Mouse (Mus musculus) stomach, postnatal 0 days (tissue): ENCODE measurements around the gene Gm49396. TPM values are rescaled to one million over a fixed set of nuclear protein-coding genes. Genes with fewer than 3 reads are reported as not detected.

Experiments
- ATAC-seq: fragments of 200-750 bp; cut with Nextera tagmentation; 2 replicates; pipeline ENCODE4 v1.8.0; 2017; ENCODE audit not compliant: low FRiP score, low TSS enrichment
- DNase-seq: peaks from one replicate; pipeline ENCODE4 v3.0.0-alpha.2; 2016; ENCODE audit warnings: low spot score
- H3K27ac ChIP-seq: fragments of 300-500 bp; sonication (generic); replicated peaks from 2 replicates; pipeline ENCODE4 v1.5.1; 2014; ENCODE audit warnings: mild to moderate bottlenecking, control low read depth
- H3K27me3 ChIP-seq: fragments of 300-500 bp; sonication (generic); 2 replicates; pipeline ENCODE4 v1.6.1; 2014; ENCODE audit warnings: low read length; ENCODE audit not compliant: control insufficient read depth, insufficient read depth
- H3K36me3 ChIP-seq: fragments of 300-500 bp; sonication (generic); 2 replicates; pipeline ENCODE4 v1.6.1; 2014; ENCODE audit warnings: low read length, mixed read lengths; ENCODE audit not compliant: control insufficient read depth, insufficient read depth
- H3K4me1 ChIP-seq: fragments of 300-500 bp; sonication (generic); replicated peaks from 2 replicates; pipeline ENCODE4 v1.6.1; 2014; ENCODE audit warnings: antibody characterized with exemption; ENCODE audit not compliant: control insufficient read depth, insufficient read depth
- H3K4me2 ChIP-seq: fragments of 300-500 bp; sonication (generic); replicated peaks from 2 replicates; pipeline ENCODE4 v1.6.1; 2014; ENCODE audit warnings: low read depth, mild to moderate bottlenecking, control low read depth, moderate library complexity
- H3K4me3 ChIP-seq: fragments of 300-500 bp; sonication (generic); 2 replicates; pipeline ENCODE4 v1.5.1; 2014; ENCODE audit warnings: low read depth, low read length, control low read depth
- H3K9ac ChIP-seq: fragments of 300-500 bp; sonication (generic); 2 replicates; pipeline ENCODE4 v1.6.1; 2014; ENCODE audit warnings: mild to moderate bottlenecking, low read length, control low read depth, mixed read lengths
- H3K9me3 ChIP-seq: fragments of 300-500 bp; sonication (generic); 2 replicates; pipeline ENCODE4 v1.6.1; 2016; ENCODE audit warnings: low read length; ENCODE audit not compliant: control insufficient read depth
- CTCF ChIP-seq: IDR thresholded peaks from 2 replicates; pipeline ENCODE4 v1.5.1; 2016; ENCODE audit warnings: antibody characterized with exemption, low read depth, mild to moderate bottlenecking, moderate library complexity
- EP300 ChIP-seq: optimal IDR thresholded peaks from 2 replicates; pipeline ENCODE3; 2016; ENCODE audit warnings: antibody characterized with exemption
- WGBS: fragments of 180-500 bp; shearing (Covaris S2); extraction: QIAGEN DNeasy Blood & Tissue Kit; methylation state at CpG from one replicate; pipeline ENCODE4 v1.1.7; 2014; 5-methylcytosine and 5-hydroxymethylcytosine counted together
- polyA plus RNA-seq: library from polyadenylated mRNA; unstranded; fragments of >200 nt; fragmentation: Nextera tagmentation; extraction: Ambion mirVana; gene quantifications from 2 replicates; pipeline ENCODE4 v1.2.1, GENCODE M21; 2015

The Gm49396 gene
- polyA plus RNA-seq, 1 experiment from 2014 or later = 2.5 TPM

DNA sequence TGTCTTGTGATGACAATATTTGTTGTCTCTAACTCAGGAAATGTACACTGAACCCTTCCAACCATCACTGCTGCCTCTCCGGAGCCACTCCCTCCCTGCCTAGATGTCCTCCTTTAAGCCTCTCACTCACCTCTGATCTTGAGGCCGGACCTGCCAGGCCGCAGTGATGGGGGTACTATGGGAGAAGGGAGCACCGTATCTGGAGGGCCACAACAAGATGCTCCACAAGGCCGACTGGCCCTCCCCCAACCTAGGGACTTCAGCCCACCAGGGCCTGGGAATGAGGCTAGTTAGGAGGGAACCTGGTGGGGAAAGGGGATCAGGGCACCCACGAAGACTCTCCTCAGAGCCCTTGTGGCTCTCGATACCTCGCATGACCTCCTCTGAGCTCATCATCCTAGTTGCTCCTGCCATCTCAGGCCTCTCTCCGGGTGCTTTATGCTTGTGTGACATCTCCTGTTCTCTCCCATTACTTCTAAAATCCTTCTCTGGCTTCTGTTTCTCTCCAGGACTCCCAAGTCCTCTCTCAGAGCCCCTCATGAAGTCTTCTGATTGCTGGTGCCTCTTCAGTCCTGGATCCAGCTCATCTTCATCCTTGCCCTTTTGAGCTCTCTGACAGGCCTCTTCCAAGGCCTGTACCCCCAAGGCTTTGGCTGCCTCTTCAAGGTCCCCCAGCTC lies 27.9 kb downstream of the Gm49396 start:
- WGBS = 92% methylated on average over 9 of the region's 9 CpGs
- Histone ChIP-seq H3K27me3 (no peaks in the 10 kb centered on the region), H3K27ac (no peak overlapping the region), H3K4me2 (no peak overlapping the region), H3K4me3 (no peak overlapping the region), H3K4me1 (peaks cover 3% of the 10 kb centered on the region; the same call in 1 of the 2 replicates), H3K9ac (no peak overlapping the region), H3K9me3 (no peaks in the 10 kb centered on the region), H3K36me3 (no peaks in the 10 kb centered on the region)
- TF ChIP-seq EP300 = no peak
- no peak for TF ChIP-seq CTCF
- DNase-seq (no peak), ATAC-seq (no peak)

DNA sequence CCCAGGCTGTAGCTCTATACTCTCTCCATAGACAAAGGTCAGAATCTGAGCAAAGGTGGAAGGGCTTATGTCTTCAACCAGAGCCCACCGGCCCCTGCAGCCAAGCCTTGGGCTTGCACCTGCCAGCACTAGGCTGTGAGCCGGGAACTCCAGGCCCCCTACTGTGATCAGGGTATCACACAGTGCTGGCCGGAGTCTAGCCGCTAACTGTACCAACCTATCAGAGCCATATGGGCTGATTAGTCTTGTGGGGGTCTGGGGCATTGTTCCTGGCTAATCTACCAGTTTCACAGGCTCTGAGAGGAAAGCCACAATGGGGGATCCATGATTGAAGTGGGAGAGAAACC lies 28.4 kb downstream of the Gm49396 start:
- WGBS = 80% methylated on average over 4 of the region's 4 CpGs
- no peaks in the 10 kb centered on the region for H3K27me3 ChIP-seq
- no peak overlapping the region for H3K9ac ChIP-seq
- H3K9me3 ChIP-seq = no peaks in the 10 kb centered on the region
- no peak overlapping the region for H3K4me2 ChIP-seq
- H3K36me3 ChIP-seq = no peaks in the 10 kb centered on the region
- TF ChIP-seq EP300 (no peak), CTCF (no peak)
- DNase-seq (no peak), ATAC-seq (no peak)
- H3K4me3 ChIP-seq = no peak overlapping the region
- H3K27ac ChIP-seq = no peak overlapping the region
- H3K4me1 ChIP-seq = peaks cover 3% of the 10 kb centered on the region; the same call in 1 of the 2 replicates

DNA sequence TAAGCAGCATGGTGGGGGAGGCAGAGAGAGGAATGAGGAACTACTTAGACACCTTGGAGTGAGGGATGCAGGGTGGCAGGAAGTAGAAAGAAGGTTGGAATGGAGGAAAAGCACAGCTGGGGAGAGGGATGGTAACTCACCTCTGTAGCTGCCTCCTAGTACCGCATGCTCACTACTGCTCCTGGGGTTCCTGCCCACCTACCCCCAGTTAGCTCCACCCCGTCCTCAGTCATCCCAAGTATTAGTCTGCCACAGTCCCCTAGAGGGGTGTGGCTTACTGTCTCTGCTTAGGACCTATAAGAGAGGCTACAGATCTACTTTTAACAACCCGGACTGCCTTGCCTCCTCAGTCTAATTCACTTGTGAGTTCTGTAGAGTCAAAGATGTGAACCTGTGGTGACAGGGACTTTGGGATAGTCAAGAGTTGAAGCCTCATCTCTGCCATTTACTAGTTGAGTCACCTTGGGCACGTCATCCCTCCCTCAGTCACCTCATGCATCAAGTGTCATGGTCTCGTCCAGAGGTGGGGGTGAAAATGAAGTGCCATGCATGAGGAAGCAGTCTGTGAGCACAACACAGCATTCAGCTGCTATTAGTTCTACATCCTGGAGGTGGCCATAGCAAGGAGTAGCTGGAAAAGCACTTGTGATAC lies 29.8 kb downstream of the Gm49396 start:
- H3K4me2 ChIP-seq = no peak overlapping the region

GRCm38 (mm10) chr7:30593579-30594509 lies 30.7 kb downstream of the Gm49396 start:
- DNase-seq = no peak
- H3K4me2 ChIP-seq = no peak overlapping the region
- no peaks in the 10 kb centered on the region for H3K36me3 ChIP-seq
- WGBS = 61% methylated on average over 10 of the region's 10 CpGs
- H3K9me3 ChIP-seq = no peaks in the 10 kb centered on the region
- H3K9ac ChIP-seq = 0 out of 2 replicates have a peak overlapping the region, but pooled peaks have one; percentile 2
- no peaks in the 10 kb centered on the region; the same call in 1 of the 2 replicates for H3K4me1 ChIP-seq
- TF ChIP-seq CTCF = no peak
- no peak for TF ChIP-seq EP300
- no peak overlapping the region for H3K27ac ChIP-seq
- no peak for ATAC-seq
- no peak overlapping the region for H3K4me3 ChIP-seq
- no peaks in the 10 kb centered on the region for H3K27me3 ChIP-seq

More for the DNA sequence above, 29.8 kb downstream of the Gm49396 start:
- DNase-seq (no peak), ATAC-seq (no peak)
- Histone ChIP-seq H3K36me3 (no peaks in the 10 kb centered on the region), H3K9me3 (no peaks in the 10 kb centered on the region), H3K4me3 (no peak overlapping the region), H3K9ac (no peak overlapping the region), H3K27ac (no peak overlapping the region), H3K4me1 (no peaks in the 10 kb centered on the region; the same call in 1 of the 2 replicates), H3K27me3 (no peaks in the 10 kb centered on the region)
- 47% methylated on average over 5 of the region's 5 CpGs for WGBS
- TF ChIP-seq EP300 (no peak), CTCF (no peak)

DNA sequence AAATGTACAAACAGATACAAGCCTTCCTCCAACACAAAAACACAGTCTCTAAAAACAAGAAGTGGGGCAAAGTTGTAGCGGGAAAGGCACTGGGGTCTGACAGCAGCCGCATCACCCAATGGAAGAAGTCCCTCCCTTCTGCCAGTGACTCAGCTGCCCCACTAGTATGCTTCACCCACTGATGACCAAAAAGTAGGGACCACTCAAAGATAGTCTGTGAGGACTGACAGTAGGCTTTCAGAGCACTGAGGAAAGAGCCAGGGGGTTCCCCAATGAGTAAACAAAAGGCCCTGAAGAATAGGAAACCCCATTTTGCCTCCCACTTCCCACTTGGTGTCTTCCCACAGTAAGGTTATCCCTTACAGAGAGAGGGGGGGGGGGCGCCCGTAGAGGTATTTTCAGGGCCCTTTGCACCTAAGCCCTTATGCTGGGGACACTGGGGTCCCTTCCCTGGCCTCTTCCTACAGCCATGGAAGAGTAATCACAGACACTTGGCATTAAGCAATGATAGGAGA lies 31.4 kb downstream of the Gm49396 start:
- H3K4me3 ChIP-seq = no peak overlapping the region
- no peak overlapping the region for H3K27ac ChIP-seq
- no peak overlapping the region for H3K9ac ChIP-seq
- no peaks in the 10 kb centered on the region for H3K9me3 ChIP-seq
- DNase-seq = no peak
- no peaks in the 10 kb centered on the region for H3K36me3 ChIP-seq
- 65% methylated on average over 4 of the region's 4 CpGs for WGBS
- no peaks in the 10 kb centered on the region for H3K27me3 ChIP-seq
- no peak for ATAC-seq
- H3K4me2 ChIP-seq = no peak overlapping the region
- TF ChIP-seq EP300 (no peak), CTCF (no peak)
- no peaks in the 10 kb centered on the region; the same call in 1 of the 2 replicates for H3K4me1 ChIP-seq
